Mouse (Mus musculus) c-Kit-positive CD71-positive TER-119-positive erythroid progenitor cells, embryonic 14.5 days (primary cell): Measurements from ENCODE around the gene Hpcal4.

Experiments
- DNase-seq: peaks from one replicate; pipeline ENCODE4 v3.0.0-alpha.2; 2013; ENCODE audit warnings: low spot score

Hpcal4 gene

GRCm38 (mm10) chr4:123239361-123240203, 56.6 kb downstream of the Hpcal4 start:
- DNase-seq, result no peak
